Mouse (Mus musculus) embryo, embryonic 11.5 days (tissue): ENCODE measurements around the gene Gm21954.

Experiments
- DNase-seq: peaks from one replicate; pipeline ENCODE4 v3.0.0-alpha.2; 2012; ENCODE audit warnings: low read depth, low spot score

Gm21954 gene

DNA sequence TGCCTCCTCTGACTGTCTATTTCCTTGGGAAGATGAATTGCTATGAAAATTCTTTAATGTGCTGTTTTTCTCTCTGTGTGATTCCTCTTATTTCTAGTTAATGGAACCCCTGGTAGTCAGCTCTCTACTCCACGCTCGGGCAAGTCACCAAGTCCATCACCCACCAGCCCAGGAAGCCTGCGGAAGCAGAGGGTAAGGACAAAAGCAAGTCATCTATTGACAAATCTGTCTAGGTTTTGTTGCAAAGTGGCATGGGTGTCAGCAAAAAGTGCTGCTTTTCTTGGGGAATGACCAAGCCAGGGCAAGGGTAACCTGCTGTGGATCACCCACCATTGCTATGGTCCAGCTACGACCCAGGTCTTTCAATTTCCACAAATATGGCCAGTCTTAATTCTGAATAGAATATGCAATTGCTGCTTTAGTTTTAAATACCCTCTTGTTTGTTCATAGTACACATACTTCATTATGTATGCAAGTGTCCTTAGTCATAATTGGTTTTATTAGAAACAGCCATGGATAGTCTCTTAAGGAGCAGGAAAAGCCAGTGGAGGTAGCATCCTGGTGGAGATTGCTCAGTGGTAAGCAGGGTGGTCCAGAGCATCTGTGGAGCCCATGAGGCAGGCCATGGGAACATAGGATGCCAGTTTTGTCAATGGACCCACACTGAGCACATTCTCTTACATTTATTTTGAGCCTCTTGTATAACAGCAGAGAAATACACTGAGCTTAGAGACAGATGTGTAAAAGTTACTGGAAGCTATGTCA is 8.9 kb downstream of the Gm21954 start:
- no peak for DNase-seq

DNA sequence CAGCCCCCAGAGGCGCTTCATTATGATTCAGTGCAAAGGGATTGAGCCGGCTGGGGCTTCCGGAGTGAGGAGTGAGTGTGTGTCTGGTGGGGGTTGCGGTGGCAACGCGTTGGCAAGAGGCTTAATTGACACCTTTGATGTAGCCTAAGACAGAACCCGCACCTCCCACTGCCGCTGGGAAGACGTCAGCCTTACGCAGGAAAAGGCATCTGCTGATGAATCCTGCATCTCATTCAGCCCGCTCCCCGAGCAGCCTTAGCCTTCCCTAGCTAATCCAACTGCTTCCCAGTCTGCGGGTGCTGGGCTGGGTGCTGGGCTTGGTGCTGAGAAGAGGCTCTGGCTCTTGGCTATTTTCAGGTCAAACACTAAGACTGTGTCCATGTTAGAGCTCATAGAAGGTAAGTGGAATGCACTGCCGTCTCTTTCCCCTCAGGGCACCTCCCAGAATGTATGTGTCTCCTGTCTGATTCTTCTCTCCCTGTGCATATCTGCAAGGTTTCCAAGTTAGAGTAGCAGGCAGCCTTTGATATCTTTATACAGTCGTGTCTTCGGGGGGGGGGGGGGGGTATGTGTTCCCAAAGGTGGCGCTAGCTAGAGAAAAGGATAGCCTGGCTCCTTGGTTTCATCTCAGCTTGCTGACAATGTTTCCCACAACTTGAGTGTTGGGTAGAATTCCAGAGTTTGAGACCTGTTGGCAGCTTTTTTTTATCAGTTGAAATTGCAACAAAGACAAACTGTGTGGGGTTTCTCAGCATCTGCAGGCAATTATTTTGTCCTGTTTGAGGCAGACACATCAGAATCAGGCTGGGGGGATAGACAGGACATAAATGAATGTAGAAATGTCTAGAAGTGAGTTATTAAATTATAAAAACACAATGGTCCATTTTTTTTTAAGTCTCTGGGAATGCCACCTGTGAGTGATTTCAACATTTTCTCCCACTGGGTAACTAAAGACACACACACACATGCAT is 10.0 kb downstream of the Gm21954 start:
- DNase-seq = no peak

DNA sequence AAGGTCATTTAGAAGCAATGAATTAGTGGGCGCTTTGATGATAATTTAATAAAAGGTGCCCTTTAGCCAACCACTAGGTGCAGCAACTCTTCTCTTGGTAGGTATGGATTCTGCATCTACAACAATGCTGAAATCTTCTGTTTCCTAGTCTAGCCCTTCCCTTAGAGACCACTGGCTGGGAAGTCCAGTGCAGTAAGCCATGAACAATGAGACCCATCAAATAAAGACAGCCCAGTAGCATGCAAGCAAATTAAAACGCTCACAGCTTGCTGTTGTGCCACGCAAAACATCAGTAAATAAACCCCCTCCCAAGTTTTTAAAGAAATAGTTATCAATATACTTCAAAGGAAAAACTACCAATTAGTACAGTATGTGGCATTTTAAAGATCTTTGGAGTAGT is 10.9 kb downstream of the Gm21954 start:
- DNase-seq = no peak

DNA sequence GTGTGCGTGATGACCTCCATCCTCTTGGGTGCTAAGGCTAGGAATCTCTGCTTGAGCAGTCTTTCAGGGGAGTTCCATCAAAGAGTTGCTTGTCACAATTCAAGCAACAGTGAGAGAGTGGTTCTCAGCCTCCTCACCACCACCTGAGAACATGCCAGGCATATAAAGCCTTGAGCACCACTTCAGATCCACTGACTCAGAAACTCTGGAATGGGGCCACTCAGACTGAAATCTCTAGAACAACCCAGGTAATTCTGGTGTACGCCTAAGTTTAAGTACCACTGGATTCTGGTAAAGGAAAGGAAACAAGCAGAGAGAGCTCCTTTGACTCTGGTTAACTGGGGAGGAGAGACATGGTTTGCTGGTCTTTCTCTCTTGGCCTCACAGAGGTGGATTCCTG is 19.5 kb downstream of the Gm21954 start:
- DNase-seq = no peak

DNA sequence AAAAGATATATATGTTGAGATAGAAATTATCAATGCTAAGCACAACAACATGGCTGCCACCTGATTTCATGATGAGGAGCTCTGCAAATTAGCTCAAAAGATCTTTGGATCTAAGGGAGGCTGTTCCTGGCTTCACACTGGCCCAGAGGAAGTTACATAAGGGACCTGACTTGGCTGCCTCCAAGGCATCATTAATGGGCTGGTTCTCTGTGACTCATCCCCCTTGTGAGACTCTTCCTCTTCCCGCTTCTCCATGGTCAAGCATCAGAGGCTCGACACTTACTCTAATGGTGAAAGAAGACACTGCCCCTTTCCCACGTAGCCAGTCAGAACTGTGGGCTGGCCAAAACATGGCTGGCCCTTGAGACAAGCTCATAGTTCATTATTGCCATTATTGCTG is 20.1 kb downstream of the Gm21954 start:
- DNase-seq = no peak

DNA sequence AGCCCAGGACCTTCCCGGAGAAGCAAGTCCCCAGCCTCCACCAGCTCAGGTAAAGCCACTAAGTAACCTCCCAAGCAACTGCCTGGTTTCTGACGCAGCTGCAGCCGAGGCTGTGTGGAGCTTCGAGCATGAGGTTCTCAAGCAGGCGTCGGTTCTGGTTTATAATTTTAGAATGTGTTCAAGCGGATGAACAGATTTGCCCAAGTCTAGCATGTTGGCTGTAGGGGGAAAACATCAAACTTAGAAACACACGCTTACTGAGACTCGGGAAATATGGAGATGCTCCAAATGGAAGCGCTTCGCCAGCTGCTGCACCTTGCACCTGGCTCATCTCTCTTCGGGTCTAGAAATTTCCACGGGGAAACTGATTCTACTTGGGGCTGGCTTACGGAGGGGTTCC is 21.0 kb downstream of the Gm21954 start:
- no peak for DNase-seq

DNA sequence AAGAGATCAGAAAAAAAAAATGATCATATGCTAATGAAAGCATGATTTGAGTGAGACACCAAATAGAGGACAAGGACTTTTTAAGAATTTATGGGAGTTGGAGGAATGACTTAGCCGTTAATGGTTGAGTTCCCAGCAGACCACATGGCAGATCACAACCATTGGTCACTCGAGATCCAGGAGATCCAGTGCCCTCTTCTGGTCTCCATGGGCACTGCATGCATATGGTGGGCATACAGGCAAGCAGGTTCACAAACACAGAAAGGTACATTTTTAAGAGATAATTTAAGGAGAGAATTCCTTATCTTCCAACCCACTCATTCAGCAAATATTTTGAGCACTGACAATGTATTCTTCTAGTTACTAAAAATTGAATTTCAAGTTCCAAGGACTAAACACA is 22.9 kb downstream of the Gm21954 start:
- DNase-seq = no peak

DNA sequence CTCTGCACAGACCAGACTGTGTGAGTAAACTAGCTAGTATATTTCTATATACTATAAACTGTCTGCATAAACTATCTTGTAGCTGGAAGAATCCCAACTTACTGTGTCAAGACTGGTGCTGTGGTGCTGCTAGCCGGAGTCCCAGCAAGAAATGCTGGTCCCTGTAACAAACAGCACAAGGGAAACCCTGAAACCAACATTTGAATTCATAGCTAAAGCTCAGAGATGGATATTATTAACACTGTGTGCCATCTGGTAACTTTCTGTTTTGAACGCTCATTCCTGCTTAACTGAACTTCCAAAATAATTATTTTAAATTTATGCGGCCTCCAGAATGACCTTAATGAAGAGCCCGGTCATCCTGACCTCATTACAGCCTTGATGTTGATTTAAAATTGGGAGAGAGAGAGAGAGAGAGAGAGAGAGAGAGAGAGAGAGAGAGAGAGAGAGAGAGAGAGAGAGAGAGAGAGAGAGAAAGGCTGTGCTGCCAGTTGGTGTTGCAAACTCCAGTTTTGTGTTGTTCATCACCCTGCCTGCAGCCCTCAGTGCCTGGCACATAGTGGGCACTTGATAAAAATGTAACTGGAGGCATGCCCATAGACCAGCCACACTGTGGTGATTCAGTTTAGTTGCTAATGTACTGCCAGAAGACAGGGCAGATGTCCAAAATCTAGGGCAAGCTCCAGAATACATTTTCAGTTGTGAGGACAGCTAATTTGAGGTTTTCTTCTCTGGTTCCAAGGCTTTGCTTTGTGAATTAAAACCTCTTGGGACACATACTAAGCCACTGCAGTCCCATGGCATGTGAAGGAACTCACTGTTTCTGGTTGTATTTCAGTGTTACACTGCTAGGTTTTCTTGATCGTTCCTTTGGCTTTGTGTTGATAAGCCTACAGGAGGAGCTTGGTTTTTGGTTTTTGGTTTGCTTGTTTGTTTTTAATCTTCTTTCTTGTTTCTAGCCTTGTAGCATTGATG is 24.2 kb downstream of the Gm21954 start:
- no peak for DNase-seq

DNA sequence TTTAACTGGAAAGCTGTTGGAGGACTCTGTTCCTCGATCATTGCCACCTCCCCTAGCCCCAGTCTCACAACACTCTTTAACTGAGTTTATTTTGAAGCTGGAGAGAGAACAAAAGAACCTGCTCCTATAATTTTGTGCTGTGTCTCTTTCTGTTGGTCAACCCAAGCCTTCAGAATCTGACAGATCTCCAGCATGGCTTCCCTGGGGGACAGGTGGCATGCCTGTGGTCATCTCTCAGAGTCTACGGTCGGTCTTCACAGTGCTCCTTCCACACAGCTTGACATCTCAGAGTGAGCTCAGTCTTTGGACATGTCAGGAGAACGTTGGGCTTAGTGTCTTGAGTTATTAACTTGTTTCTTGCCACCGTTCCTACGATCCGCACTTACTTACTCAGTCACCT is 25.3 kb downstream of the Gm21954 start:
- DNase-seq = no peak

DNA sequence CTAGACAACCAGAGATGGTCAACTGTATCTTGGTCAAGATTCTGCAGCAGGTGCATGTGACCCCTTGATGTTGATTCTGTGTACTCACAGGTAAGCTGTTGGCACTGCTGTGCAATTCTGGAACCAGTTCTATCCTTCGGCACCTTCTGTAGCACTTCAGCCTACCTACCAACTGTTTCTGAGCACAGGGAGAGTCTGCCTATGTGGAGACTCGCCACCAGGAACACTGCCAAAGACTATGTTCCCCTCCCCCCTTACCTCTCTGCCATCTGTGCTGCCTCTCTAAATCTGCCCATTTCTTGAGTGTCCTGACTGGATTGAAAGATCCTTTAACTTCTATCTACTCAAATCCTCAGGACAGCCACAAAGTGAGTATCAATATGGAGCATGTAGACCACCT is 28.3 kb downstream of the Gm21954 start:
- no peak for DNase-seq

DNA sequence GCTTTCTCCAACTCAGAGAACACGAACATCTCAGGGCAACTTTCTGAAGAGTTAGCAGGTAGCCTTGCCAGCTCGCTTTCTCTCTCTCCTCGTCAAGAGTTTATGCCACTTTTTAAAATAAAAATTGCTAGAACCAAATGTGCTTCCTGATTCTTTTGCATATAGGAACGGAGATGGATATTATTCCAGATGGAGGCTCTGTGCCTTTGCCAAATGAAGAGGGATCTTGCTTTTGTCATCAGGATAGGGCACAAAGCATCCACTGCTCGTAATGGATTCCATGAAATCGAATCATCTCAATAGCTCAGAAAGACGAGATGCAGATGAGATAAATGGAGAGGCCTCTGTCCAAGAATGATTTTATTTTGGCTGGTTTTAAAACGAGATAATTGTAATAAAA is 28.7 kb downstream of the Gm21954 start:
- DNase-seq = no peak

DNA sequence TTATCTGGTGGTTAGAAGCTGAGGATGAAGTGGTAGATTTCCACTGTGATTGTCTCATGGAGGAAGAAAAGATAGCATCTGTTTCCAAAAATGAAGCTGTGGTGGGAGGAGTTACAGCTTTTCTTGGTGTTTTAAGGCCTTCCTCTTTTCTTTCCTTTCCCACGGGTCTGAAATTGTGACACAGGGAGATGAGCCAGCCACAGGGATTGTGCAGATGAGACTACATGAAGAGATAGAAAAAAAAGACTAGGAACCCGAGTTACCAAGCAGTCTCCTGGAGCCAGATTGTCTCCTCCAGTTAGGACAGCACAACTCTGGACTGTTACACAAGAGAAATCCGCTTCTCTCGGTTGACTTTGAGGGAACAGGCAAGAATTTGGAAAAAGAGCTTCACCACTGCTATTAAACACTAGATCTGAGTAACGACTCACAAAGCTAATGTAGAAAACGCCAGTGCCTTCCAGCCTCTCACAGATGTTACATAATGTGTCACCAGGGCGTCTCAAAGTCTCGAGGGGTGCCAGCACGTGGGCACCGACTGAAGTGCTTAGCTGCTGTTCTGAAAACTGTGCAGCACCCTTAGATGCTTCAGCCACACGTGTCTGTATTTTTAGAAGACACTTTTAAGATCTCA is 29.9 kb downstream of the Gm21954 start:
- no peak for DNase-seq

DNA sequence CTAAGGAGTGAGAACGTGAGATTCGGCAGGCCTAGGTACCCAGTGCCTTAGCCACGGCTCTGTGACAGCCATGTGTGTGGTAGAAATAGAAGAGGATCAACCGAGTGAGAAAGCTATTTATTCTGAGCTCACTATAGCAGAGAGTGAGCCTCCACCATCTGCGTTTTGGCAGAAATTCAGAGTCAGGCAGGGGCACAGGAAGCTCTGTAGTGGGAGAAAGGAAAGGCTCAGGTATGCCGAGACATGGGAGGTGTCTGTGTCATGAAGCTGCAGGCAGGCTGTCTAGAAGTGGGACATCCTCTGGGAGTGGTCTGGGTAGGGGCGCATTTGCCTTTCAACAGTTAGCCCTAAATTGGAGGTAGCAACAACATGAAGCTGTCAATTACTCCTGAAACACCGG is 31.7 kb downstream of the Gm21954 start:
- DNase-seq = no peak

DNA sequence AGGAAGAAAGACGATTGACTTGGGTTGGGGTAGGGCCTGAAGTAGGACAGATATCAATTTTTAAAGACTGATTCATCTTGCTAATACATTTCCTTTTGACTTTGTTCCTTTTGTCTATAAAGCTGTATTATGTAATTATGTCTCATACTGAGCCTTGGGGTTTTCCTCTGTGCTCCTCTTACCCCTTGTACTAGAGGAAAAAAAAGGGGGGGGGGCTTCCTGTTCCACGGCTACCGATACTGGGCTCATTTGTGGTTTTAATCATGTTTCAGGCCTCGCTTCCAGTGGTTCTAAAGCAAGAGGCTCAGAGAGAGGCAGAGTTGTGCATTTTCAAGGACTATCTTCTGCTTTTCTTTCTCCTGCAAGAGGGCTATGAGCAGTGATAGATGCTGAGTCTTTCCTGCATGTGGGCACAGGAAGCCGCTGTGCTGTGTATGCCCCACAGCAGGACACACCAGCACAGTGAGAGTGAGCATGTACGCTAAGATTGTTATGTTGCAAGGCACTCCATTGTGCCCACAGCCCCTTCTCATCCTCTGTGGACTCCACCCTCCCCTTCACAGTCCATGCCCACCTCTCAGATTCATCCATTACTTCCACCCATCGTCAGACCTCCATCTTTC is 33.1 kb downstream of the Gm21954 start:
- no peak for DNase-seq

DNA sequence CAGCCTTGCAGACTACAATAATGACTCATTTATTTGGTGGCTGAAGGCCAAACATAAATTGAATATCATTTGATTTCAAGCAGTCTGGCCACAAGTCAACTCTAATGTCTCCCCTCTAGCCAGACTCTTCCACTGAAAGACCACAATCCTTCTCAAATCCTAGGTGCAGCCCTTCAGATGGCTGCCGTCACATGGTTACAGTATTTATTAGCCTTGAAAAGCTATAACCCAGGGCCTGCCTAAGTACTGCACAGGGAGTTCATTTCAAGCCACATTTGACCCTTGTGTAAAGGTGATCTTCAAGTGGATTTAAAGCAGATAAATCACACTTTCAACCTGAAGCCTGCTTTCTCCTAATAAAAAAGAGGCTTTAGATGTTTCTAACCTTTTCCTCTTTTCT is 37.7 kb downstream of the Gm21954 start:
- no peak for DNase-seq

DNA sequence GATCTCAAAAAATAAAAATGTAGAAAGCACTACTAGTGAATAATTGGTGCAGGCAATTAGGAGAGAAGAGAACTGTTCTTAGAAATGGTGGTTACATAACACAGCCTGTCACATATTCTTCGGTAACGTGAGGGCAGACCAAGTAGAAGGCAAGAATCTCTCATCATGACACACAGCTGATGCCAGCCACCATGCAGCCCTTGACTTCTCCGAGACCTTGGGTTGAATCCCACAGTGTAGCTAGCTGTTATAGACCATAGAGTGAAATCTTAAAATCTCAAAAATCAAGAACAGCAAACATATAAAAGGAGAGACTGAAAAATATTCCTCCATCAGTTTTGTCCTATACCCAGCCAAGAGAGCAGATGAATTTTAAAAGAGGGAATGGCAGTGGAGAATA is 40.8 kb downstream of the Gm21954 start:
- DNase-seq = no peak

DNA sequence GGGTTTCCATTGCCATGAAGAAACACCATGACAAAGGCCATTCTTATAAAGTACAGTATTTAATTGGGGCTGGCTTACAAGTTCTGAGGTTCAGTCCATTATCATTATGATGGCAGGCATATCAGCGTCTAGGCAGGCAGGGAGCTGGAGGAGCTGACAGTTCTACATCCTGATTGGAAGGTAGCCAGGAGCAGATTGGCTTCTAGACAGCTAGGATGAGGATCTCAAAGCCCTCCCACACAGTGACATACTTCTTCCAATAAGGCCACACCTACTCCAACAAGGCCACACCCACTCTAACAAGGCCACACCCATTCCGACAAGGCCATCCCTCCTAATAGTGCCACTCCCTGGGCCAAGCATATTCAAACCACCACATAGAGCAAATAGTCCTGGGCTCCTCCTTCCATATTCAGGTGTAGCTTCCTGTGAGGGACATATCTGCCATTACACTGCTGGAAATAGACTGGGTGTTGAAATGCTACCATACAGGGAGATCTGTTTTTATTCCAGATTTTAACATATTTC is 41.9 kb downstream of the Gm21954 start:
- DNase-seq = no peak

DNA sequence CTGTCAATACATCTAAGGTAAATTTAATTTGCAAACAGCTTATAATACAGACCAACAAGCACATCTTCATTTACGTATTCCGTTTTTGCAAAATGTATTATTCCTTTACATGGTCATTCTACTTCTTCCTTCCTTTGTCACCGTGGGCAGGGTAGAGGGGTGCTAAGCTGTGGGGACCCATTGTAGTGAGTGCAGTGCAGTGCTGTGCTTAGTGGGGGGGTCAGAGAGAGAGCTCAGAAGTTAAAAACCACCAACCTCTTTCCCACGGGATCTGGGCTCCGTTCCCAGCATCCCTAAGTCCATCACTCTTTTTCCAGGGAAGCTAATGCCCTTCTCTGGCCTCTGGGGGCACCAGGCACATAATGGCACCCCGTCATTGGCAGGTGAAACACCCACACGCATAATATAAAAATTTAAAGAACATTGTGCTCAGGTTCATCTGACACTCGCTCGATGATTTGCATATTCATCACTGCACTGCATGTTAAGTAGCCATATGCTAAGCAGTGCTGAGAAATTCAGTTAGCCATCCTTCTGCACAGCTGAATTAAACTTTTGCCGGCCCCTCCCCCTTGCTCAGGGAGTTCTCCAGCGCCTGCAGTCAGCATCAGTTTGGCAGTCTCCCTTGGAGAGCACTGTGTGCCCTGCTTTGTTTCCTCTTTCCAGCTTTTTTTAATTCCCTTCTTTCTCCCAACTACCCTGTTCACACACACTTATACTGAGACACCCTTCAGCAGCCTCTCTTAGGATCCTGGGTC is 48.2 kb downstream of the Gm21954 start:
- no peak for DNase-seq

DNA sequence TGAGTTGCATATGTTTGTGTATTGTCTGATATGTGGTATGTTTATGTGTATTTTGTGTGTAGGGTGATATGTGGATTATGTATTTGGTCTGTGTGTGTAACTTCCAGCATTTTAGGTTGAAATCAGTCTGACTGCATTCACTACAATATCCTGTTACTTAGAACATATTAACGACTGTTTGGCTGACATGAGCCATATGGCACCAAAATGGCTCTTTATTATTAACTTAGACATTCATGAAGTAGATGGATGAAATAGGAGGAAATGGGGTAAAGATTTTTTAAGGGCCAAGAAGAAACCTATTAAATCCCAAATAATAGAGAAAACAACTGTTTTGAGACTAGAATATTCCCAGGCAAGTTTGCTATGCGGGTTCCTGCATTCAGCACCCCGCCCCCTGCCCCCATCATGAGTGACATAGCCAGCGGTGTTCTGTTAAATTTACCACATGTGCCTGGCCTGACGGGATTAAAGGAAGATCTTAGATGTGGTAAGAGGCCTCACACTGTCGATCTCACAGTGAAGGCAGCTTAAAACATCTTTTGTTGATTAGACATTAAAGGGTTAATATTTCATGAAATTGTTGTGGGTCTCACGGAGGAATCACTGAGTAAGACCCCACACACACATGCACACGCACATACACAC is 51.5 kb downstream of the Gm21954 start:
- DNase-seq = no peak
